Mouse (Mus musculus): Measurements from ENCODE around the gene Stum.

DNA sequence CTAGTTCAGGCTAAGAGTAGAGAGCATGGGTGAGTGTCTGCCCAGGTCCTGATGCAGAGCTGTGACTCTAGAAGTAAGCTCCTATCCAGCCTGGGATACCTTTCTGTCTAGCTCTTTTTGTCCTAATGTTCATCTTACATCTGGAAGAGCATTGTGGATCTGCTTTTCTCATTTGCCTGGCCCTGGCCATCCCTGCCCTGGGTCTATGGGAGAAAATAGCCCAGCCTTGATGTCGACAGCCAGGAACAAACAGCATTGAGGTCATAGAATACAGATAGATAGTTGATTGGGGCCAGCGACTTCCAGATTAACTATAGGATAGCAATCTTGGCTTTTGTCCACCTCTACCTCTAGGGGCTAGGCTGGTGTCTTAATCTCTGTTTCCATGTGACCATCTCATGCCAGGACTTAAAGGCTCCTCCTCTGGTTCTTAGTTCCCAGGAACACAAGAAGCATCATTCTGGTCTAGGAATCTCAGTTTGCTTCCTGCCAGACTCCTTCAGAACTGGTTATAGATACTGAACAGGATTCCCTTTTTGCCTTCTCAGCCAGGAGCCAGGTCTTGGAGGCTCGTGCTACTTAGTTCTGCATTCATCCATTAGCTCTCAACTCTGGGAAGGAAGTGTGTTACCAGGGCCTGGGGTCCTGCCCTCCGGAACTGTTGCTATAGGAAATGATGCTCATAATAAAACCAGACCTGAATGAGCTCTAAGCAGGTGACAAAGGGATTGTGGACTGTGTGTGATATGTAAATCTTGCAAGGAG lies 82.4 kb downstream of the Stum start:
- TF ChIP-seq GATA1 (IDR thresholded peaks at IDR 0.05; ENCODE audit: borderline replicate concordance, low read length) (no peak), FLI1 (IDR thresholded peaks at IDR 0.05; ENCODE audit: low read length) (no peak)
